Mouse (Mus musculus): ENCODE results near the gene P2ry14. TPM values are rescaled to one million over a fixed set of nuclear protein-coding genes. Genes with fewer than 3 reads are reported as not detected.
"Not testable (repeated sequence)": the region's sequence is repeated elsewhere in the genome, so short reads cannot be mapped to it uniquely, and the experiment has no call there.

Gene P2ry14
- polyA plus RNA-seq, 1 experiment, result 1.3 TPM

- Histone ChIP-seq H3K27ac (replicated peaks; ENCODE audit: low read depth, low read length) (no peak overlapping the region), H3K4me1 (ENCODE audit: control insufficient read depth, insufficient read depth, insufficient read length, low read length) (no peaks in the 10 kb centered on the region), H3K4me3 (ENCODE audit: insufficient read depth, low read depth, low read length) (no peak overlapping the region)
These were observed 51.3 kb downstream of the P2ry14 start for GRCm38 (mm10) chr3:59102146-59102545.

- H3K27ac ChIP-seq (replicated peaks; ENCODE audit: low read depth, low read length), result 0 out of 2 replicates have a peak within 1 kb of the TSS, but pooled peaks have one; percentile 27
These were observed 52.0 kb downstream of the P2ry14 start, which contains the start of gene Gpr171 for GRCm38 (mm10) chr3:59101218-59101986. Gene Gpr171 (minus strand): TSS chr3:59101821.

GRCm38 (mm10) chr3:59098540-59098939, 54.9 kb downstream of the P2ry14 start:
- Histone ChIP-seq H3K4me1 (ENCODE audit: control insufficient read depth, insufficient read depth, insufficient read length, low read length) (no peaks in the 10 kb centered on the region), H3K4me3 (ENCODE audit: insufficient read depth, low read depth, low read length) (no peak overlapping the region), H3K27ac (replicated peaks; ENCODE audit: low read depth, low read length) (no peak overlapping the region)

More at GRCm38 (mm10) chr3:59101218-59101986, 52.0 kb downstream of the P2ry14 start, which contains the start of gene Gpr171:
- H3K4me3 ChIP-seq (ENCODE audit: insufficient read depth, low read depth, low read length), result no peak within 1 kb of the TSS
- no peaks in the 10 kb centered on the region for H3K4me1 ChIP-seq (ENCODE audit: control insufficient read depth, insufficient read depth, insufficient read length, low read length)

GRCm38 (mm10) chr3:59097421-59097820, 56.0 kb downstream of the P2ry14 start:
- Histone ChIP-seq H3K4me3 (ENCODE audit: insufficient read depth, low read depth, low read length) (no peak overlapping the region), H3K27ac (replicated peaks; ENCODE audit: low read depth, low read length) (no peak overlapping the region), H3K4me1 (ENCODE audit: control insufficient read depth, insufficient read depth, insufficient read length, low read length) (no peaks in the 10 kb centered on the region)

- no peak overlapping the region; the same call in 1 of the 2 replicates for H3K27ac ChIP-seq (replicated peaks; ENCODE audit: low read depth, low read length)
These were observed 60.7 kb downstream of the P2ry14 start for GRCm38 (mm10) chr3:59092702-59093101.

GRCm38 (mm10) chr3:59080919-59081318, 72.5 kb downstream of the P2ry14 start:
- no peak overlapping the region for H3K27ac ChIP-seq (replicated peaks; ENCODE audit: low read depth, low read length)
- H3K4me1 ChIP-seq (ENCODE audit: control insufficient read depth, insufficient read depth, insufficient read length, low read length), result no peaks in the 10 kb centered on the region
- no peak overlapping the region for H3K4me3 ChIP-seq (ENCODE audit: insufficient read depth, low read depth, low read length)

More at GRCm38 (mm10) chr3:59092702-59093101, 60.7 kb downstream of the P2ry14 start:
- H3K4me1 ChIP-seq (ENCODE audit: control insufficient read depth, insufficient read depth, insufficient read length, low read length), result no peaks in the 10 kb centered on the region
- H3K4me3 ChIP-seq (ENCODE audit: insufficient read depth, low read depth, low read length), result no peak overlapping the region

GRCm38 (mm10) chr3:59080293-59080916, 73.0 kb downstream of the P2ry14 start:
- no peak overlapping the region for H3K4me3 ChIP-seq (ENCODE audit: insufficient read depth, low read depth, low read length)
- H3K27ac ChIP-seq (replicated peaks; ENCODE audit: low read depth, low read length), result no peak overlapping the region

GRCm38 (mm10) chr3:59079327-59079726, 74.1 kb downstream of the P2ry14 start:
- H3K27ac ChIP-seq (replicated peaks; ENCODE audit: low read depth, low read length), result no peak overlapping the region
- no peak overlapping the region for H3K4me3 ChIP-seq (ENCODE audit: insufficient read depth, low read depth, low read length)
- H3K4me1 ChIP-seq (ENCODE audit: control insufficient read depth, insufficient read depth, insufficient read length, low read length), result no peaks in the 10 kb centered on the region

More at GRCm38 (mm10) chr3:59080293-59080916, 73.0 kb downstream of the P2ry14 start:
- H3K4me1 ChIP-seq (ENCODE audit: control insufficient read depth, insufficient read depth, insufficient read length, low read length), result no peaks in the 10 kb centered on the region

GRCm38 (mm10) chr3:59078585-59078984, 74.8 kb downstream of the P2ry14 start:
- Histone ChIP-seq H3K4me1 (ENCODE audit: control insufficient read depth, insufficient read depth, insufficient read length, low read length) (no peaks in the 10 kb centered on the region), H3K4me3 (ENCODE audit: insufficient read depth, low read depth, low read length) (no peak overlapping the region), H3K27ac (replicated peaks; ENCODE audit: low read depth, low read length) (no peak overlapping the region)

- Histone ChIP-seq H3K4me1 (ENCODE audit: control insufficient read depth, insufficient read depth, insufficient read length, low read length) (no peaks in the 10 kb centered on the region), H3K4me3 (ENCODE audit: insufficient read depth, low read depth, low read length) (no peak overlapping the region), H3K27ac (replicated peaks; ENCODE audit: low read depth, low read length) (no peak overlapping the region)
These were observed 76.1 kb downstream of the P2ry14 start for GRCm38 (mm10) chr3:59077278-59077677.

- H3K4me3 ChIP-seq (ENCODE audit: insufficient read depth, low read depth, low read length); H3K27ac ChIP-seq (replicated peaks; ENCODE audit: low read depth, low read length); H3K4me1 ChIP-seq (ENCODE audit: control insufficient read depth, insufficient read depth, insufficient read length, low read length): not testable (repeated sequence)
These were observed 84.3 kb downstream of the P2ry14 start for GRCm38 (mm10) chr3:59069071-59069470.

- H3K4me3 ChIP-seq (ENCODE audit: insufficient read depth, low read depth, low read length), result no peak overlapping the region
- H3K27ac ChIP-seq (replicated peaks; ENCODE audit: low read depth, low read length), result no peak overlapping the region
- H3K4me1 ChIP-seq (ENCODE audit: control insufficient read depth, insufficient read depth, insufficient read length, low read length), result no peaks in the 10 kb centered on the region
These were observed 86.7 kb downstream of the P2ry14 start for GRCm38 (mm10) chr3:59066558-59067294.

- H3K27ac ChIP-seq (replicated peaks; ENCODE audit: low read depth, low read length), result no peak overlapping the region
- H3K4me3 ChIP-seq (ENCODE audit: insufficient read depth, low read depth, low read length), result no peak overlapping the region
- H3K4me1 ChIP-seq (ENCODE audit: control insufficient read depth, insufficient read depth, insufficient read length, low read length), result no peaks in the 10 kb centered on the region
These were observed 87.5 kb downstream of the P2ry14 start for GRCm38 (mm10) chr3:59065937-59066336.
